Mouse (Mus musculus): ENCODE results near the gene Pdap1. TPM values are rescaled to one million over a fixed set of nuclear protein-coding genes. Genes with fewer than 3 reads are reported as not detected.
"Not testable (repeated sequence)": the region's sequence is repeated elsewhere in the genome, so short reads cannot be mapped to it uniquely, and the experiment has no call there.

The Pdap1 gene
- polyA plus RNA-seq, 1 experiment from 2014 or later, result 116 TPM

DNA sequence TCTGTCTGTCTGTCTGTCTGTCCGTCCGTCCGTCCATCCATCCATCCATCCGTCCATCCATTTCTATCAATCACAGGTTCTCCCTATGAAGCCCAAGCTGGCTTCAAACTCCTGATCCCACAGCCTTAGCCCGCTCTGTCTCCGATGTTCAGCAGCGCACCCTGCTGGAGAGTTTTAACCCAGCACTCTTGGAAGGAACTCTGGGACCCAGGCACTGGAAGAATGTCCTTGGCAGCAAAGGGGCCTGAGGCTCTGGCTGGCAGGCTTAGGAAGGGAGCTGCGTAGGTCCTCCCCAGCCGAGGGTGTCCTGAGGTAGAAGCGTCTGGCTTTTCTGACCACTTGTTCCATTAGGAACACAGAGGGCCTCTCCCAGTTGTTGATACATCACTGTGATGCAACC, 23.1 kb downstream of the Pdap1 start:
- no peak for ATAC-seq (ENCODE audit: low FRiP score, low read depth)

DNA sequence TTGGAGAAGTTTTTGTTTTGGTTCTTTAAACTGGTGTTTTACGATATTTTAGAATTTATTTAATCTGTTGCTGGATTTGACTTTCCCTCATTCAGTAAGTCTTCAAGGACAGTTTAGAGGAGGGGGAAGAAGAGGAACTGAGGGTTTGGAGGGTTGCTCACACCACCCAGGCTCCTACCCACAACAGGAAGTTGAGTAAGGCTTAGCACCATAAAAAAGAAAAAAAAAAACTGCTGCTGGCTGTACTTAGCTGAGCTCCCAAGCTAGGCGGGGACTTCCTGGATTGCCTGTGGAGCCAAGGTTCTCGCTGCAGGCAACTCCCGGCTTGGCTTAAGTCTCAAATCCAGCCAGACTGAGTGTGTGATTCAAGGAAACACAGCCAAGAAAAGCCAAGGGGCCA, 23.7 kb downstream of the Pdap1 start:
- Histone ChIP-seq H3K4me2 (replicated peaks) (no peak overlapping the region), H3K36me3 (peaks cover under 1% of the 10 kb centered on the region; the same call in 1 of the 2 replicates), H3K27me3 (replicated peaks) (peaks cover 20% of the 10 kb centered on the region), H3K9ac (no peak overlapping the region), H3K9me3 (no peaks in the 10 kb centered on the region), H3K4me3 (no peak overlapping the region), H3K27ac (no peak overlapping the region), H3K4me1 (peaks cover 9% of the 10 kb centered on the region; the same call in 1 of the 2 replicates)
- 48% methylated on average over 4 of the region's 4 CpGs for WGBS
- no peak for ATAC-seq (ENCODE audit: low FRiP score, low read depth)

More for the DNA sequence above, 23.1 kb downstream of the Pdap1 start:
- H3K9me3 ChIP-seq, result no peaks in the 10 kb centered on the region
- H3K4me3 ChIP-seq, result no peak overlapping the region
- WGBS, result 45% methylated on average over 10 of the region's 10 CpGs
- no peaks in the 10 kb centered on the region for H3K36me3 ChIP-seq
- no peak overlapping the region for H3K27ac ChIP-seq
- peaks cover 20% of the 10 kb centered on the region for H3K27me3 ChIP-seq (replicated peaks)
- no peak overlapping the region for H3K4me2 ChIP-seq (replicated peaks)
- H3K4me1 ChIP-seq, result peaks cover 9% of the 10 kb centered on the region; the same call in 1 of the 2 replicates
- no peak overlapping the region for H3K9ac ChIP-seq

GRCm38 (mm10) chr5:145115736-145116135, 24.3 kb downstream of the Pdap1 start:
- H3K4me1 ChIP-seq, result peaks cover 9% of the 10 kb centered on the region; the same call in 1 of the 2 replicates
- H3K4me2 ChIP-seq (replicated peaks), result no peak overlapping the region
- peaks cover 6% of the 10 kb centered on the region for H3K36me3 ChIP-seq
- H3K9ac ChIP-seq, result no peak overlapping the region
- WGBS, result 91% methylated on average over 5 of the region's 5 CpGs
- H3K4me3 ChIP-seq, result no peak overlapping the region
- peaks cover 20% of the 10 kb centered on the region for H3K27me3 ChIP-seq (replicated peaks)
- no peak for ATAC-seq (ENCODE audit: low FRiP score, low read depth)
- no peak overlapping the region for H3K27ac ChIP-seq
- no peaks in the 10 kb centered on the region for H3K9me3 ChIP-seq

GRCm38 (mm10) chr5:145114606-145115473, 25.2 kb downstream of the Pdap1 start:
- Histone ChIP-seq H3K4me2 (replicated peaks) (peak overlapping the region; percentile 72), H3K27ac (no peak overlapping the region), H3K9ac (peak overlapping the region; percentile 55), H3K27me3 (replicated peaks) (peaks cover 20% of the 10 kb centered on the region), H3K36me3 (peaks cover 15% of the 10 kb centered on the region), H3K4me1 (peaks cover 9% of the 10 kb centered on the region; the same call in 1 of the 2 replicates), H3K9me3 (no peaks in the 10 kb centered on the region), H3K4me3 (peak overlapping the region; percentile 47)
- ATAC-seq (ENCODE audit: low FRiP score, low read depth), result peak; percentile 18; the same call in 1 of the 2 replicates
- 21% methylated on average over 36 of the region's 40 CpGs for WGBS

GRCm38 (mm10) chr5:145114071-145114605, 25.9 kb downstream of the Pdap1 start, which contains the start of gene Arpc1b:
Gene Arpc1b, plus strand, starts transcription at chr5:145114215.
- Histone ChIP-seq H3K9ac (peak within 1 kb of the TSS; percentile 55), H3K4me3 (peak within 1 kb of the TSS; percentile 47), H3K4me1 (peaks cover 9% of the 10 kb centered on the region; the same call in 1 of the 2 replicates), H3K27me3 (replicated peaks) (peaks cover 20% of the 10 kb centered on the region), H3K36me3 (peaks cover 22% of the 10 kb centered on the region), H3K9me3 (no peaks in the 10 kb centered on the region), H3K27ac (no peak within 1 kb of the TSS), H3K4me2 (replicated peaks) (peak within 1 kb of the TSS; percentile 72)
- ATAC-seq (ENCODE audit: low FRiP score, low read depth), result peak; percentile 52
- WGBS, result under 1% methylated on average over 43 of the region's 53 CpGs

DNA sequence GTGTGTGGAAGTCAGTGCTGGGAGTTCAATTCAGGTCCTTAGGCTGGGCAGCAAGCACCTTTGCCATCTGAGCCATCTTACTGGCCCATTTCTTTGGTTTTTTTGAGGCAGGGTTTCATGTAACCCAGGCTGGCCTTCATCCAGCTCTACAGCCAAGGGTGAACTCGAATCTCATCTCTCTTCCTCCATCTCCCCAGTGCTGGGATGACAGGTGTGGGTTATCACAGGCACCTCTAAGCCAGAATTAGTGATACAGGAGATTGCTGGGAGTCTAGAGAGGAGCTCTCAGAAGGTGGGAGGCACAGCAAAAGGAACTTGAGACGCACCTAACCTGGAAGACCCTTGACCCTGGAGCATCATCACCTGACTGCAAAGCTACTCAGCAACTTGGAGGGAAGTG, 26.6 kb downstream of the Pdap1 start:
- Histone ChIP-seq H3K36me3 (peaks cover 28% of the 10 kb centered on the region), H3K27ac (no peak overlapping the region), H3K27me3 (replicated peaks) (peaks cover 20% of the 10 kb centered on the region), H3K4me3 (0 out of 2 replicates have a peak overlapping the region, but pooled peaks have one; percentile 47), H3K9ac (0 out of 2 replicates have a peak overlapping the region, but pooled peaks have one; percentile 55), H3K4me1 (peaks cover 9% of the 10 kb centered on the region; the same call in 1 of the 2 replicates), H3K4me2 (replicated peaks) (peak overlapping the region; percentile 72), H3K9me3 (no peaks in the 10 kb centered on the region)
- 42% methylated on average over 2 of the region's 2 CpGs for WGBS
- no peak for ATAC-seq (ENCODE audit: low FRiP score, low read depth)

DNA sequence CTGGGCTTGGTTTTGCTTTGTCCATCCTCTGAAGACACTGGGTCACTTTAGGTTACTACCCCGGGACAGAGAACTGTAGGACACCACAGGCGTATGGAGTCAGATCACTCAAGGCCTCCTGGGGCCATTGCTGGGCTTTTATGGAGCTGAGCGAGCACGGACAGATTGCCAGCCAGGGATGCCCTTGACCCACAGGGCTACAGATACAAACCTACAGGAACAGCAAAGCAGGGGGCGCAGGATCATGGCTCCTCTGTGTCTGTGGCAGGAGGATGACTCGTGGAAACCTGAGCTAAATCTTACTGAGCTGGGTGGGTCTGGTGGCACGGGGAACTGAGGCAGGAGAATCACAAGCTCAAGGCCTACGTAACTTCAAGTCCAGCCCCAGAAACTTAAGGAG, 27.5 kb downstream of the Pdap1 start:
- peaks cover 20% of the 10 kb centered on the region for H3K27me3 ChIP-seq (replicated peaks)
- peaks cover 36% of the 10 kb centered on the region for H3K36me3 ChIP-seq
- no peak for ATAC-seq (ENCODE audit: low FRiP score, low read depth)
- H3K4me3 ChIP-seq, result no peak overlapping the region
- no peak overlapping the region for H3K4me2 ChIP-seq (replicated peaks)
- H3K9me3 ChIP-seq, result no peaks in the 10 kb centered on the region
- WGBS, result 78% methylated on average over 8 of the region's 8 CpGs
- H3K4me1 ChIP-seq, result peaks cover 9% of the 10 kb centered on the region; the same call in 1 of the 2 replicates
- H3K9ac ChIP-seq, result no peak overlapping the region
- H3K27ac ChIP-seq, result no peak overlapping the region

GRCm38 (mm10) chr5:145110401-145110800, 29.6 kb downstream of the Pdap1 start:
- ATAC-seq (ENCODE audit: low FRiP score, low read depth), result no peak

GRCm38 (mm10) chr5:145105694-145106275, 34.3 kb downstream of the Pdap1 start:
- peaks cover 98% of the 10 kb centered on the region for H3K36me3 ChIP-seq
- H3K4me3 ChIP-seq, result no peak overlapping the region
- no peaks in the 10 kb centered on the region for H3K27me3 ChIP-seq (replicated peaks)
- ATAC-seq (ENCODE audit: low FRiP score, low read depth), result no peak
- WGBS, result 95% methylated on average over 9 of the region's 9 CpGs
- H3K9ac ChIP-seq, result no peak overlapping the region
- no peaks in the 10 kb centered on the region for H3K9me3 ChIP-seq
- no peaks in the 10 kb centered on the region for H3K4me1 ChIP-seq
- no peak overlapping the region for H3K27ac ChIP-seq
- H3K4me2 ChIP-seq (replicated peaks), result no peak overlapping the region

More at GRCm38 (mm10) chr5:145110401-145110800, 29.6 kb downstream of the Pdap1 start:
- no peak overlapping the region for H3K4me3 ChIP-seq
- no peak overlapping the region for H3K4me2 ChIP-seq (replicated peaks)
- no peak overlapping the region for H3K9ac ChIP-seq
- peaks cover 9% of the 10 kb centered on the region; the same call in 1 of the 2 replicates for H3K4me1 ChIP-seq
- H3K27ac ChIP-seq, result no peak overlapping the region
- H3K9me3 ChIP-seq, result no peaks in the 10 kb centered on the region
- 84% methylated on average over 6 of the region's 6 CpGs for WGBS
- H3K36me3 ChIP-seq, result peaks cover 58% of the 10 kb centered on the region
- peaks cover 20% of the 10 kb centered on the region for H3K27me3 ChIP-seq (replicated peaks)

DNA sequence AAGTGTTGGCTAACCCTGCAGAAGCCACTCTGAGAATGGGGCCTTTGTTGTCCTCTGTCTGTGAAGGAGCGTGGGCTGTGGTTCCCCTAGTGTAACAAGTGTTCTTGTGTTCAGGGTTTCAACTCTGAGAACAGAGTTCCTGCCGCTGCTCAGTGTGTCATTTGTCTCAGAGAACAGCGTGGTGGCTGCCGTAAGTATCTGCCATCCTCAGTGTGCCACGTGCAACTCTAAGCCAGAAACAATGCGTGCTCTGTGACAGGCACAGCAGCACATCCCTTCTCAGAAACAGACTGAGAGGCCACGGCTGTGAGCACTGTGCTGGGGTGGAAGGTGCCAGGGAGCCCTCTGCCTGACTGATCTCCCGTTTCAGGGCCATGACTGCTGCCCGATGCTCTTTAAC, 35.7 kb downstream of the Pdap1 start:
- ATAC-seq (ENCODE audit: low FRiP score, low read depth), result no peak
- no peak overlapping the region for H3K4me2 ChIP-seq (replicated peaks)
- H3K9me3 ChIP-seq, result no peaks in the 10 kb centered on the region
- no peak overlapping the region for H3K9ac ChIP-seq
- H3K27ac ChIP-seq, result no peak overlapping the region
- no peaks in the 10 kb centered on the region for H3K4me1 ChIP-seq
- WGBS, result 84% methylated on average over 9 of the region's 9 CpGs
- no peak overlapping the region for H3K4me3 ChIP-seq
- peaks cover 98% of the 10 kb centered on the region for H3K36me3 ChIP-seq
- H3K27me3 ChIP-seq (replicated peaks), result no peaks in the 10 kb centered on the region

DNA sequence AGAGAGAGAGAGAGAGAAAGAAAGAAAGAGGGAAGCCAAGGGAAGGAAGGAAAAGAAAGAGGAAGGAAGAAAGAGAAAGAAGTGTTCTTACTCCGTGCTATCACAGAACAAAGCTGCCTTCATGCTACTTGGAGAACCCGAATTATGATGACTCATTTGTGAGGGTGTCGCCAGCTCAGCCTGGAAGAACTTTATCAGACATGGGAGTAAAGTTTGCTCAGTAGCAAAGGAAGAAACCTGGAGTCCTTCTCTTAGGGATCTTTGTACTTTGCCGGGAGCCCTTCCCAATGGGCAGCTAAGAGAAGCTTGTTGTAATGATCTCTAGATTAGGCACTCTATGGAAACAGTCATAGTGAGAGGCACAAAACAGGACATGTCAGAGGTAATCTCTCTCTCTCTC, 37.3 kb downstream of the Pdap1 start:
- H3K4me2 ChIP-seq (replicated peaks), result no peak overlapping the region
- no peak for ATAC-seq (ENCODE audit: low FRiP score, low read depth)
- H3K4me1 ChIP-seq, result no peaks in the 10 kb centered on the region
- no peaks in the 10 kb centered on the region for H3K27me3 ChIP-seq (replicated peaks)
- H3K9ac ChIP-seq, result no peak overlapping the region
- no peak overlapping the region for H3K27ac ChIP-seq
- H3K4me3 ChIP-seq, result no peak overlapping the region
- peaks cover 94% of the 10 kb centered on the region for H3K36me3 ChIP-seq
- WGBS, result 90% methylated on average over 4 of the region's 4 CpGs
- H3K9me3 ChIP-seq, result no peaks in the 10 kb centered on the region

DNA sequence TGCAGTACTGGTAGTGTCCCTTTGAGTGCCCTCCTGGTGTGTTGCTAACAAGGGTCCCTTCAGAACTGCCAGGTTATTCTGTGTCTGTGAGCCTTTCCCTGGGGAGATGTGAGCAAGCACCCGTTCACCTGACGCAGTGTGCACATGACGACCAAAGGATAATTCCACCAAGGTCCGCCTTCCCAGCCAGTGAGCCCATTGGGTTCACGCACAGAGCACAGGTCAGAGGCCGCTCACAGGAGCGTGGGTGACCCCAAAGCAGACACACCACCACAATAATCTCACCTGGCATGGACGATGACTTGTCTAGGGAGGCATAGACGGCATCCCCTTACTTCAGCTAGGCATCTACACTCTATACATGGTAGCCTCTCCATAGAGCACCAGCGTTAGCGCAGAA, 38.6 kb downstream of the Pdap1 start:
- not testable (repeated sequence) for H3K4me2 ChIP-seq (replicated peaks); H3K4me1 ChIP-seq; ATAC-seq (ENCODE audit: low FRiP score, low read depth); H3K27me3 ChIP-seq (replicated peaks); H3K4me3 ChIP-seq; H3K27ac ChIP-seq; H3K9me3 ChIP-seq; H3K9ac ChIP-seq
- peaks cover 94% of the 10 kb centered on the region for H3K36me3 ChIP-seq
- 98% methylated on average over 11 of the region's 11 CpGs for WGBS

Measured in neural tube, embryonic 12.5 days (tissue).